8 mouse cellular contexts compared by ENCODE assay signal in the genomic region with DNA sequence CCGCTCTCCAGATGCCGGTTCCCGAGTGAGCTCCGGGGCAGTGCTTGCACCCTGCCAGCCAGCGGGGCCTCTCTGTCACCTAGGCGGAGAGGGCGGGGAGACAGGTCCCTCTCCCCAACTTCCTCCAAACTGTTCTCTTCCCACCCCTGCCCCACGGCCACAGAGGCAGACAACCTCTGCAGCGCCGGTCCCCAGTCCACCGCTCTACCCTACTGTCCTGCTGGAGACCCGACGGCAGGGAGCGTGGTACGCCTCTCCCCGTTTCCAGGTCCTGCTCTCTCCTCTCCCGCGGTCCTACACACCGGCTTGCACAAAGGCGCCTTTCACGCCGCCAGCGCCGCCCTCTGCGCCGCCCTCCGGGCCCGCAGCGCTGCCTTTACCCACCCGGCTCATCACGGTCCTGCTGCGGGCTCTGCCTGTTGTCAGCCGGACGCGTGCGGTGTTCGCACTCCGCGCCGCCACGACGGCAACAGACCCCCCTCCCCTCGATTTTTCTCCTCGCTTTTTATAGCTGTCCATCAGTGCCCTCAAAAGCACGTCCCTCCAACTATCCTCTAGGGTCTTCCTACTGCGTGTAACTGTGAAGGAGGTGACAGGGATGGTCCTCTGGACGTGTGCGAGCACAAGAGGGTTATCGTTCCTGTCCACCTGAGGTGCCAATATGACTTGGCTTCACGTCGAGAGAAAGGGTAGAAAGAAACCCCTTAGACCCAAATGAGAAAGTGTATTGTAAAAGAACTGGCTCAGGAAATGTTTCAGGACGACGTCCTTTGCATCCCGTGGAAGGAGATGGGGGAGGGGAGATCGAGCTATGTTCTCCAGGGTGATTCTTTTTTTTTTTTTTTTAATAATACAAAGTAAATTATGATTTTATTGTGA. TPM values are rescaled to one million over a fixed set of nuclear protein-coding genes. Genes with fewer than 3 reads are reported as not detected.
A peak's percentile ranks its signal among the peaks of the same experiment; 100 is the strongest.
DNase-seq lines count a peak whose midpoint lies in the region; ATAC-seq and TF ChIP-seq lines count a peak whose summit lies in the region.

TSS of gene Rgmb (minus strand) at position 274 of the 879 bp plus-strand sequence.

- H3K27ac ChIP-seq in forebrain, embryonic 13.5 days = peak within 1 kb of the TSS; percentile 88
- H3K27ac ChIP-seq in midbrain, embryonic 11.5 days (ENCODE audit: low read depth, low read length) = peak within 1 kb of the TSS; percentile 89

- TF ChIP-seq POLR2A in lung, adult 2 months (IDR thresholded peaks at IDR 0.05; ENCODE audit: borderline replicate concordance, extremely low read depth, low read depth, low read length) = no peak

- H3K27me3 ChIP-seq in forebrain, embryonic 13.5 days = no peaks in the 10 kb centered on the region
- H3K27me3 ChIP-seq in midbrain, embryonic 11.5 days (ENCODE audit: control insufficient read depth, insufficient read depth, low read length) = no peaks in the 10 kb centered on the region; the same call in 1 of the 2 replicates

- ATAC-seq in forebrain, embryonic 13.5 days = peak; percentile 46
- peak; percentile 57 for ATAC-seq in midbrain, embryonic 11.5 days (ENCODE audit: low FRiP score)

- peaks cover 7% of the 10 kb centered on the region for H3K4me1 ChIP-seq in lung, adult 2 months (ENCODE audit: control insufficient read depth, insufficient read depth, low read length)
- H3K4me1 ChIP-seq in forebrain, embryonic 13.5 days = peaks cover 37% of the 10 kb centered on the region
- peaks cover 12% of the 10 kb centered on the region for H3K4me1 ChIP-seq in midbrain, embryonic 11.5 days (ENCODE audit: control insufficient read depth, insufficient read depth, low read length)

- no peaks in the 10 kb centered on the region for H3K9me3 ChIP-seq in forebrain, embryonic 13.5 days (replicated peaks)
- no peaks in the 10 kb centered on the region for H3K9me3 ChIP-seq in midbrain, embryonic 11.5 days (ENCODE audit: control insufficient read depth, low read length)

- no peak for TF ChIP-seq CTCF in lung, adult 2 months (IDR thresholded peaks at IDR 0.05; ENCODE audit: insufficient read depth, low read length)

- H3K36me3 ChIP-seq in forebrain, embryonic 13.5 days (ENCODE audit: poor library complexity, severe bottlenecking) = no peaks in the 10 kb centered on the region
- no peaks in the 10 kb centered on the region for H3K36me3 ChIP-seq in midbrain, embryonic 11.5 days (ENCODE audit: control insufficient read depth, insufficient read depth, low read length)

- DNase-seq in lung, adult 2 months = no peak
- no peak for DNase-seq in lung, postnatal 36 days
- DNase-seq in adrenal gland, postnatal 14 days = peak; percentile 42
- DNase-seq in heart, postnatal 4 days = peak; percentile 49
- no peak for DNase-seq in layer of hippocampus, postnatal 25 days (ENCODE audit: extremely low spot score in 1 of 2, low spot score in 1 of 2)
- DNase-seq in midbrain, embryonic 11.5 days (ENCODE audit: low spot score, missing footprints) = peak; percentile 97
- DNase-seq in spleen, adult 12 weeks (ENCODE audit: low spot score) = no peak

- H3K4me2 ChIP-seq in forebrain, embryonic 13.5 days = peak within 1 kb of the TSS; percentile 85
- H3K4me2 ChIP-seq in midbrain, embryonic 11.5 days = peak within 1 kb of the TSS; percentile 74

- peak within 1 kb of the TSS; percentile 82 for H3K4me3 ChIP-seq in lung, adult 2 months (replicated peaks; ENCODE audit: extremely low read depth, low read depth, low read length)
- peak within 1 kb of the TSS; percentile 70 for H3K4me3 ChIP-seq in forebrain, embryonic 13.5 days
- H3K4me3 ChIP-seq in midbrain, embryonic 11.5 days (ENCODE audit: low read depth, low read length) = peak within 1 kb of the TSS; percentile 64

- 1% methylated on average over 55 of the region's 55 CpGs for WGBS in lung, adult 2 months
- WGBS in forebrain, embryonic 13.5 days = under 1% methylated on average over 55 of the region's 55 CpGs
- under 1% methylated on average over 55 of the region's 55 CpGs for WGBS in midbrain, embryonic 11.5 days

- peak within 1 kb of the TSS; percentile 86 for H3K9ac ChIP-seq in forebrain, embryonic 13.5 days
- H3K9ac ChIP-seq in midbrain, embryonic 11.5 days (ENCODE audit: low read length) = peak within 1 kb of the TSS; percentile 90

RNA-seq across cellular contexts. Expression of gene Rgmb, which starts in this region (rescaled TPM):
- 41.4 and 65.1 TPM in 2 replicates for polyA plus RNA-seq in lung, adult 2 months (2012; rRNA removed)
- 16.3 and 19.2 TPM in 2 replicates for total RNA-seq in adrenal gland, postnatal 14 days (2021)
- 39.2 and 44.4 TPM in 2 replicates for polyA plus RNA-seq in forebrain, embryonic 13.5 days (2015; fragmentation: Nextera tagmentation; extraction: Ambion mirVana)
- 10 to 100 TPM; 18.5 to 22.7 TPM for total RNA-seq in heart, postnatal 4 days (2021)
- total RNA-seq in layer of hippocampus, postnatal 25 days (2021) = 10 to 100 TPM; 87.5 to 89.2 TPM
- 72.6 and 73.0 TPM in 2 replicates for polyA plus RNA-seq in midbrain, embryonic 11.5 days (2014; fragmentation: Nextera tagmentation; extraction: Ambion mirVana)

Comparison
In these comparisons a context has a peak if more than half of its experiments do, and no peak if none do; other contexts are left out.
1. DNase-seq: peak in adrenal gland, postnatal 14 days (single experiment), heart, postnatal 4 days (single experiment) and midbrain, embryonic 11.5 days (single experiment); none in lung, adult 2 months (single experiment), lung, postnatal 36 days (single experiment), layer of hippocampus, postnatal 25 days (0 of 2) and spleen, adult 12 weeks (single experiment).
2. Peak in every context shown above with its lines, with median percentiles within 50 percentile points of each other: H3K4me3 ChIP-seq.